Mouse (Mus musculus) lung, embryonic 14.5 days (tissue): ENCODE data around the gene Rsc1a1. TPM values are rescaled to one million over a fixed set of nuclear protein-coding genes. Genes with fewer than 3 reads are reported as not detected.

ENCODE experiments used
- ATAC-seq: fragments of 200-750 bp; cut with Nextera tagmentation; 2 replicates; pipeline ENCODE4 v1.8.0; 2017; ENCODE audit warnings: mild to moderate bottlenecking, moderate TSS enrichment, moderate library complexity; ENCODE audit not compliant: insufficient read depth
- DNase-seq: peaks from one replicate; pipeline ENCODE4 v3.0.0-alpha.2; 2015
- H3K27ac ChIP-seq: fragments of 300-500 bp; sonication (generic); 2 replicates; pipeline ENCODE4 v1.5.1; 2014; ENCODE audit warnings: low read depth, mild to moderate bottlenecking, moderate library complexity
- H3K27me3 ChIP-seq: fragments of 300-500 bp; sonication (generic); 2 replicates; pipeline ENCODE4 v1.6.1; 2014; ENCODE audit warnings: low read length, control low read depth; ENCODE audit not compliant: insufficient read depth
- H3K36me3 ChIP-seq: fragments of 300-500 bp; sonication (generic); 2 replicates; pipeline ENCODE4 v1.6.1; 2014; ENCODE audit warnings: control low read depth; ENCODE audit not compliant: insufficient read depth
- H3K4me1 ChIP-seq: fragments of 300-500 bp; sonication (generic); 2 replicates; pipeline ENCODE4 v1.6.1; 2014; ENCODE audit warnings: antibody characterized with exemption, control low read depth; ENCODE audit not compliant: insufficient read depth
- H3K4me2 ChIP-seq: fragments of 300-500 bp; sonication (generic); 2 replicates; pipeline ENCODE4 v1.6.1; 2014; ENCODE audit warnings: mild to moderate bottlenecking
- H3K4me3 ChIP-seq: fragments of 300-500 bp; sonication (generic); 2 replicates; pipeline ENCODE4 v1.5.1; 2014; ENCODE audit warnings: low read depth, low read length
- H3K9ac ChIP-seq: fragments of 300-500 bp; sonication (generic); 2 replicates; pipeline ENCODE4 v1.6.1; 2014
- H3K9me3 ChIP-seq: fragments of 300-500 bp; sonication (generic); 2 replicates; pipeline ENCODE4 v1.6.1; 2016; ENCODE audit warnings: low read depth, low read length, control low read depth
- CTCF ChIP-seq: IDR thresholded peaks from 2 replicates; pipeline ENCODE4 v1.5.1; 2016; ENCODE audit warnings: antibody characterized with exemption, low read depth
- WGBS: fragments of 180-500 bp; shearing (Covaris S2); extraction: QIAGEN DNeasy Blood & Tissue Kit; methylation state at CpG from one replicate; pipeline ENCODE4 v1.1.7; 2014; 5-methylcytosine and 5-hydroxymethylcytosine counted together
- polyA plus RNA-seq: library from polyadenylated mRNA; unstranded; fragments of >200 nt; fragmentation: Nextera tagmentation; extraction: Ambion mirVana; gene quantifications from 2 replicates; pipeline ENCODE4 v1.2.1, GENCODE M21; 2014

Gene Rsc1a1
- polyA plus RNA-seq, 1 experiment from 2014 or later = 3.2 TPM

- no peak for ATAC-seq
- peaks cover 78% of the 10 kb centered on the region for H3K36me3 ChIP-seq
Measured at GRCm38 (mm10) chr4:141639474-141639873, 45.9 kb downstream of the Rsc1a1 start.

DNA sequence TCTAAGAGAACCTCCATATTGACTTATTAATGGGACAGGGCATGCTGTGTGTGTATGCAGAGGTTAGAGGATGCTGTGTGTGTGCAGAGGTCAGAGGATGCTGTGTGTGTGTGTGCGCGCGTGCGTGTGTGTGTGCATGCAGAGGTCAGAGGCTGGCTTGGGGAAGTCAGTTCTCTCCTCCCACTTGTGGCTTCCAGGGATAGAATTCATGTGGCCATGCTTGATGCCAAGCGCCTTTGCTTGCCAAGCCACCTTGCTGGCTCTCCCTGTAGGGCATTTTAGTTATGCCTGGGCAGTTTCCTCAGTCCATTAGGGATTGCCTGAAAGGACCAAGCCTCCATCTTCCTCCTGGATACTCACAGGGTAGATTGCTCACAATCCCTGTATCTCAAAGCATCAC is 48.7 kb downstream of the Rsc1a1 start:
- Histone ChIP-seq H3K4me1 (no peaks in the 10 kb centered on the region), H3K36me3 (peaks cover 93% of the 10 kb centered on the region), H3K27ac (no peak overlapping the region), H3K4me2 (no peak overlapping the region), H3K27me3 (no peaks in the 10 kb centered on the region), H3K9ac (no peak overlapping the region), H3K4me3 (no peak overlapping the region), H3K9me3 (no peaks in the 10 kb centered on the region)
- no peak for ATAC-seq
- no peak for TF ChIP-seq CTCF
- no peak for DNase-seq
- WGBS = 93% methylated on average over 5 of the region's 5 CpGs

More at GRCm38 (mm10) chr4:141639474-141639873, 45.9 kb downstream of the Rsc1a1 start:
- H3K4me2 ChIP-seq = no peak overlapping the region
- peak; percentile 13; the same call in 1 of the 2 replicates for TF ChIP-seq CTCF
- no peak overlapping the region for H3K9ac ChIP-seq
- H3K27me3 ChIP-seq = no peaks in the 10 kb centered on the region
- WGBS = 73% methylated on average over 11 of the region's 11 CpGs
- H3K4me1 ChIP-seq = peaks cover 11% of the 10 kb centered on the region
- no peak overlapping the region for H3K4me3 ChIP-seq
- no peak overlapping the region for H3K27ac ChIP-seq
- H3K9me3 ChIP-seq = no peaks in the 10 kb centered on the region
- no peak for DNase-seq

DNA sequence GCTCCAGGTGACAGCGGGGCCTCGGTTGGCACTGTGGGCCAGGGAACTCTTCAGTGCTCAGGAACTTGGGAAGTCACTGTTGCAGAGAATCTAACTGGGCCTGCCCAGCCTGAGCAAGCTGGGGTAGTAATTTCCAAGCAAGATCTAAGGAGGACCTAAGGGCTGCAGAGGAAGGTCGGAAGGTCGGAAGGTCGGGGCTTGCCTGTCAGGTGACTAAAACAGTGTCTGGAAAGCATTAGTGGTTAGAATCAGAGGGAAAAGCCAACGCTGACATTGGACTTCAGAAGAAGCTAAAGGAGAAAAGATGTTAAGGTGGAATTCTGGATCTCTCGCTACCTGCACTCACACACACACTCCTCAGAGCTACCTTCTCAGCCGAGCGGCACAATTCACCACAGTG is 49.4 kb downstream of the Rsc1a1 start:
- H3K36me3 ChIP-seq = peaks cover 93% of the 10 kb centered on the region
- H3K27ac ChIP-seq = no peak overlapping the region
- no peaks in the 10 kb centered on the region for H3K27me3 ChIP-seq
- H3K4me2 ChIP-seq = no peak overlapping the region
- H3K9ac ChIP-seq = no peak overlapping the region
- no peaks in the 10 kb centered on the region for H3K4me1 ChIP-seq
- WGBS = 83% methylated on average over 9 of the region's 9 CpGs
- DNase-seq (no peak), ATAC-seq (no peak)
- no peaks in the 10 kb centered on the region for H3K9me3 ChIP-seq
- TF ChIP-seq CTCF = no peak
- H3K4me3 ChIP-seq = no peak overlapping the region

Other genes with a start within 250 kb of the Rsc1a1 start
- gene Srarp, start 249.5 kb downstream of the Rsc1a1 start, polyA plus RNA-seq = not detected in 2 replicates
- 27.2 and 30.6 TPM in 2 replicates for gene Zbtb17, start 240.9 kb downstream of the Rsc1a1 start, polyA plus RNA-seq
- 15.4 and 15.9 TPM in 2 replicates for gene Spen, start 147.0 kb downstream of the Rsc1a1 start, polyA plus RNA-seq
- gene Fblim1, start 79.5 kb downstream of the Rsc1a1 start, polyA plus RNA-seq = 83.6 and 89.2 TPM in 2 replicates
- gene Tmem82, start 67.0 kb downstream of the Rsc1a1 start, polyA plus RNA-seq = 0.38 and 0.50 TPM in 2 replicates
- gene Slc25a34, start 61.8 kb downstream of the Rsc1a1 start, polyA plus RNA-seq = not detected in 2 replicates
- 5.1 and 5.4 TPM in 2 replicates for gene Plekhm2, start 20.7 kb downstream of the Rsc1a1 start, polyA plus RNA-seq
- 19.8 and 21.5 TPM in 2 replicates for gene Ddi2, start 37.8 kb upstream of the Rsc1a1 start, polyA plus RNA-seq
- gene Agmat, start 61.1 kb upstream of the Rsc1a1 start, polyA plus RNA-seq = not detected in 2 replicates
- gene Dnajc16, start 105.3 kb upstream of the Rsc1a1 start, polyA plus RNA-seq = 3.5 and 4.2 TPM in 2 replicates
- gene Casp9, start 108.0 kb upstream of the Rsc1a1 start, polyA plus RNA-seq = 21.5 and 22.3 TPM in 2 replicates
- gene Cela2a, start 140.6 kb upstream of the Rsc1a1 start, polyA plus RNA-seq = not detected in 2 replicates
- not detected in 2 replicates for gene Ctrc, start 160.8 kb upstream of the Rsc1a1 start, polyA plus RNA-seq
- 56.5 and 64.6 TPM in 2 replicates for gene Efhd2, start 189.3 kb upstream of the Rsc1a1 start, polyA plus RNA-seq